Mouse (Mus musculus): ENCODE measurements around the gene Arid5b. TPM values are rescaled to one million over a fixed set of nuclear protein-coding genes. Genes with fewer than 3 reads are reported as not detected.

The Arid5b gene
- total RNA-seq, 2 experiments from 2014 or later: 10.0 to 22.5 TPM

DNA sequence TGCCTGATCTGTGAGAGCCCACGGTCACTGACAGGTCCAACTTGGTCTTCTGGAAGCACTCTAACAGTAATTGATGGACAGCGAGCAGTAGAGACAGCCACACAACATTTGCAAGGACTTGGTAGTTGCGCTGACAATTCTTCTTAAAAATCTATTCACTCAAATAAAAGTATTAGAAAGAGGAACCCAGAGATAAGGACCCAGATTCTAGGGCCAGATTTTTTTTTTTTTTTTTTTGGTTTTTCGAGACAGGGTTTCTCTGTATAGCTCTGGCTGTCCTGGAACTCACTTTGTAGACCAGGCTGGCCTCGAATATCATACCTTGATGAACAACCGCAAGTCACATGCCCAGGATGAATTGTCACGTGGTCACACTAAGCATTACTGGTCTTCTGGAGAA, 137.0 kb downstream of the Arid5b start:
- no peak for ATAC-seq (replicated peaks; ENCODE audit: poor library complexity)

DNA sequence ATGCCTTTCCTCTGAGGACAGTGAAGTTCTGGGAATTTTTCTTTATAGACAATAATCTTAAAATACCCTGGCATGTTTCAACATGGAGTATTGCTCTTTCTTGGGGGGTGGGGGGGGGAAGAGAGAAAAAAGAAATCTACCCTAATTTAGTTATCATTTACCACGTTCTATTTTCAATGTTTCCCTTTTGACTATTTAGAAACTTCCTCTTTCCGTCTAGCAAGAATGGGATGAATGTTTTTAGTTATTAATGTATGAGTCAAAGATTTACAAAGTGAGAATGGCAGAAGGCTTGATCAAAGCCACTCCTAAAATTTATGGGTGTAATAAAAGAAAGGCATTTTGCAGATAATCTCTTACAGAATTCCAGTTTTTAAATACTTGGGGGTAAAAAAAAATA, 137.7 kb downstream of the Arid5b start:
- no peak for ATAC-seq (replicated peaks; ENCODE audit: poor library complexity)

DNA sequence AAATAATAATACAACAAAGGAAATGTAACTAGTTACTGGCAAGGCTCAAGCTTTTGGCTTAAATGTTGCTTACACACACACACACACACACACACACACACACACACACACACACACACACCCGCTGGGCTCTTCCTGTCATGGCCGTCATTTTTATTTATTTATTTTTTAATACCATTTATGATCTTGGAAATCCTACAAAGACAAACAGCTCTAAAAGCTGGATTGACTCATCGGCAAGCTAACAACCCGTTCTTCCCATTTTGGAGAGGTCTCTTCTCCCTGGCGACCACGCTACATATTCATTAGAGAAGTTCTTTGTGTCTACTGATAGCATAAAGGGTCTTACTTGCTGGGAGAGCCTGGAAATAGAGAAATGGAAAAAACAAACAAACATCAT, 138.2 kb downstream of the Arid5b start:
- no peak for ATAC-seq (replicated peaks; ENCODE audit: poor library complexity)

DNA sequence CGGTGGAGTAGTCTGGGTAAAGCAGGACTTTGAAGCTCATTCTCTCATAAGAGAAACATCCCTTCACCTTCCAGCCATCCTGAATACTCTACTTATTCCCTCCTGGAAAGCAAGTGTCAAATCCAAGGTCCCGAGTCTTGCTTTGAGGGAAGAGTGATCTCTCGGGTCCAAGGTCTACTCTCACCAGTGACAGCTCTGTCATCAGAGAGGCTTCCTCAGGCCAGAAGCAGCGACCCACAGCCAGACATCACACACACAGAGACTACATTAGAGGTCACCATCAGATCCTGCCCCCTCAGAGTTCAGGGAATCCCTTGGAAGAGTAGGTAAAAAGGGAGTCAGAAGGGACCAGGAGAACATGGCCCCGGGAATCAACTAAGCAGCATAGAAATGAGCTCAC, 140.4 kb downstream of the Arid5b start:
- no peak for ATAC-seq (replicated peaks; ENCODE audit: poor library complexity)

DNA sequence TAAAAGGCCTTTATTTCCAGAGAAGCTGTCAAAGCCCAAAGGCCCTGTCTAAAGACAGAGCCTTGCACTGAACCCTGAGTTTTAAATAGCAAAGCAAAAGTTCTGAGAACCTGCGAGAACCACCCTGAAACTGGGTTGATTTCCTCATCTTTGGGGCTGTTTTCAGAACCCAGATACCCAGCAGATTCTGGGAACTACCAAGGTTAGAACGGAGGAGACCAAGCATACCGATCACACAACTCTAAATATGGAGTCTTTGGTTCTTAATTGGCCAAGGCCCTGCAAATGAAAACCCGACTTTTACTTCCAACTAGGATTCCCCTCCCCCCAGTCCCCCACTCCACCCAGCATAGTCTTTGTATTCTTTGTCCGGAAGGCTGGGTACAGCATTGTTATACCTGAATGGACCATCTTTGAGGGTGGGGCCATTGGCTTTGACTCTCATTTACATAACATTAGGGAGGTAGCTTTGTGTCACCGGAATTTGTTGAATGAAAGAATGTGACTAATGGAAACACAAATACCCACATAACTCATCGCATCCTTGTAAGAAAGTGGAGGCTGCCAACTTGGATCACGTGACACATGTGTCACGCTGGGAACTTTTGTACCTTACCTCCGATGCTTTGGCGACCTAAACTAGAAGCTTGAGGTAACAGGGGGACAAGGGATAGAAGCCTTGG, 141.2 kb downstream of the Arid5b start:
- ATAC-seq (replicated peaks; ENCODE audit: poor library complexity): no peak

DNA sequence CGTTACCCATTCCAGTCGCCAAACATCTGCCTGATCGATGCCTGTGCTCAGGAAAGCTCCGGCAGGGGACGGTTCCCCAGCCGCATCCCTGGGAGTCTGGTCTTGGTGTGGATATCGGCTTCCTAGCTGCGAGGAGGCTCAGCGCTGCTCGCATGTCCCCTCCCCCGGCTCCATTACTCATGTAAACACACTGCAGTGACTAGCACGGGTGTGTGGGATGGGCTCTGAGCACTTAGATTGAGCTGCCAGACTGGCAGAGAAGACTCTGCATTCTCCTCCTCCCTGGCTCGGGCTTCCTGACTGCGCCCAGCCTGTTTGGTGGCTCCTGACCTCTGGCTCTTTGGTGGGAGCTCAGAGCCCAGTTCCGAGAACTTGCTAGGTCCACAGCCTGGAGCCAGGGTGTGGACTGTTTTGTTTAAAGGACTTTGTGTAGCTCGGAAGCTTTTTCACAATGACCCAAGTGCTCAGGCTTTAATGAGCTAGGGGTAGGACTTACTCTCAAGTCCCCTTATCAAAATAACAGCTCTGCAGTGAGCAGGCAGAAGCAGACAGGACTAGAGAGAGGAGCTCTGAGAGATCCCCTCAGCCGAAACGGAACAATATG, 142.0 kb downstream of the Arid5b start:
- ATAC-seq (replicated peaks; ENCODE audit: poor library complexity): peak; percentile 70

DNA sequence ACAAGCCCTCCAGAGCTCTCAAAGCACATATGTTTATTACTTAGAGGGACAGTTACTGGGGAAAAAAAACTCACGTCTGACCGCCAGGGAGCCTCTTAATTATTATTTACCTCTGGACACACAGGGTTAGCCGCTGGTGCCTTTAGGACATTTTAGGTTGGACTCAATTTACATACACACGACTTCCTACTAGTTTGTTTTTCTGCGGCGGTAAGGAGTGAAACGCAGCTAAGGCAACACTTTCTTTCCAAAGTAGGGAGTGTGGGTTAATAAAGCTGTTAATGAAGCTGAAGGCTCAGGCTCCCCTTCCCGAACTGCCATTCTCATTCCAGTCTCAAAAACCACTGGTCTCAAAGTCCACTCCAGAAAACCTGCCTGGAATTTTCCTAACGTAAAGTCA, 142.5 kb downstream of the Arid5b start:
- ATAC-seq (replicated peaks; ENCODE audit: poor library complexity): no peak

DNA sequence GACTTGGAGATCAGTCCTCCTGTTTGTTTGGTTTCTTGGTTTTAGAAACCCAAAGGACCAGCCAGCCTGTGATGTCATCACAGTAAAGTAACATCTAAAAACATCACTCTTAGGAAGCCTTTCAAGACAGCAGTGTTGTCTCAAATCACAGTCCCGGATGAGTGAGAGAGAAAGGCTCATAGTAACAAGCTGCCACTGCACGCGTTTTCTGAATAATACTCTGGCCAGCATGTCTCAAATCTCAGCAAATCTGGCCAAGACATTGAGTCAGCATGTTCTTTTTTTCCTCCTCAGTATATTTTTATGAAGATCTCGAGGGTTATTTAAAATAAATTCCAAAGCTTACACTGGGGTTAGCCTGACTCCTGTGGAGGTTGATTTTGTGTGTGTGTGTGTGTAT, 143.1 kb downstream of the Arid5b start:
- ATAC-seq (replicated peaks; ENCODE audit: poor library complexity): no peak

DNA sequence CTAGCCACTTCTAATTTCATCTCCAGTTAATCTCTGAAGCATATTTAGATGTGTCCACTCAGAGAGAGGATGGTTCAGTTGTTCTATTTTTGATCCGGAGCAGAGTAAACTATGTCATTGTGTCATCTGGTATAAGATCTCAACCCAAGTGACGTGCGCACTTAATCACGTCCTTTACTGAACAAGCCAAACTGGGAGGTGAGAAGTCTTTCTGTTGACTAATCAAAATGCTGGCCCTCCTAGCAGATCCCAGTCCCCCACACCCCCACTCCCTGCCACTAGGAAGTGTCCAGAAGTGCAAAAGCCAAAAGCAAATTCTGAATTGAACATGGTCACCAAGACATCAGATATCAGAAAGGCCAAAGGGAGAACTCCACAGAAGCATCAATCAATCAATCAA, 144.0 kb downstream of the Arid5b start:
- no peak for ATAC-seq (replicated peaks; ENCODE audit: poor library complexity)

DNA sequence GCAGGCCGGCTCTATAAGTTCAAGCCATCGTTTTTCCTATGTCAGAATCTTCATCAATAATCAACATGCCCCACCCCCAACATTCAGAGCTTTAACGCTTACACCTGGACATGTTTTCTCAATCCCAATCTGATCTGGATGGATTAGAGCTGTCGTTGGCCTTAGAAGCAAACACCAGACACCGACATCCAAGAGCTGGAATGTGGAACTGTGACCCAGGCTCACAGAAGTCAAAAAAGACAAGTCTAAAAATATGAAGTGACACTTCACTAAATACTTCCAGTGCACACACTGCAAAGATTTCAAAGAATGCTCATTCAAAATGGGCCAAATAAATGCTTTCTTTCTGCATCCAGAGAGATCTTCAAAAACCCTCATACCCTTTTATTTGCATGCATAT, 144.5 kb downstream of the Arid5b start:
- ATAC-seq (replicated peaks; ENCODE audit: poor library complexity): no peak

DNA sequence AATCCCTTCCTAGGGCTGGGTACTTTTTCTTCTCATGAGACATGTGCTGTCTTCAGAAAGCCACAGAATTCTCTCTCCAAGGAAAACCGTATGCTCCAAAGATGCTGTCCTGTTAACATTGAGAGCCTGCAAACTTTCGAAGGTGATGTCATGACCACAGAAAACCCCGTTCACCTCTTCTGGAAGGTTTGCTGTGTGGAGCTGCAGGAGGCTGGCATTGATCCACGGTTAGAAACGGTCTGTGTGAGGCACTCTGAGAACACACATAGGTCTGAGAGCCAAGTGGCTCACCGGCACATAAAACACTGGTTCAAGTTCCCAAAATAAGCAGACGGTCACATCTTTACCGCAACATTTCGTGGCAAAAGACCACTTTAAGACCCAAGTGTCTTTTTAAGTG, 145.9 kb downstream of the Arid5b start:
- no peak for ATAC-seq (replicated peaks; ENCODE audit: poor library complexity)

DNA sequence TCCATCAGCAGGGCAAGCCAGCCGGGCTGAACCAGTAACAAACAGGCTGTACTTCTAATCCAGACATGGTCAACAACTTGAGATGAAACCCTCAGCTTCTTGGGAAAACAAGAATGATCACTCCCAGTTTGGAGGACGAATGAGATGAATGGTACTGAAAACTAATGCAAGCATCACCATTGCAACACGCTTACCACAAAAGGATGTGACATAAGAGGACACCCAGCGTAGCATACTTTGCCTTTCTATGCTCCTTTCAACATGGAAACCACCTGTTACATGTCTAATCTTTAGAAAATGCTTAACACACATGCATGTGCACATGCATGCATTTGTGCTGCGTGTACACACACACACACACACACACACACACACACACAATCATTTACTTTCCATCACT, 146.4 kb downstream of the Arid5b start:
- ATAC-seq (replicated peaks; ENCODE audit: poor library complexity): peak; percentile 80

DNA sequence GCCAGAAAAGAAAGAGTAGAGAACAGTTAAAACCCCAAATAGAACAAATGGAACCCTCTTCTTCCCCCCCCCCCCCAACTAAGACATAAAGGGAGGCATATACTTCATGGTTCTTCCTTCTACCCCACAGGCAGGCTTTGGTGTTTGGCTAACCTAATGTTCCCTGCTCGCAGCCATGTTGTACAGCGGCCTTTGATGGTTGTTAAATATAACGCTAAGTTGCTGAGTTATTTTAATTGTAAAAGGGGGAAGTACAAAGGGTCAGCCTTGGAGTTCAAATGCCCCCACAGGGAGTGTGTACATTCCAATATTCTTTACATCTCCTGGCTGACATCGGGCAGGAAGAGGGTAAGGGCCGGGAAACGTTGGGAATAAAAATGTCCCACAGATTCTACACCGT, 148.9 kb downstream of the Arid5b start:
- no peak for ATAC-seq (replicated peaks; ENCODE audit: poor library complexity)

DNA sequence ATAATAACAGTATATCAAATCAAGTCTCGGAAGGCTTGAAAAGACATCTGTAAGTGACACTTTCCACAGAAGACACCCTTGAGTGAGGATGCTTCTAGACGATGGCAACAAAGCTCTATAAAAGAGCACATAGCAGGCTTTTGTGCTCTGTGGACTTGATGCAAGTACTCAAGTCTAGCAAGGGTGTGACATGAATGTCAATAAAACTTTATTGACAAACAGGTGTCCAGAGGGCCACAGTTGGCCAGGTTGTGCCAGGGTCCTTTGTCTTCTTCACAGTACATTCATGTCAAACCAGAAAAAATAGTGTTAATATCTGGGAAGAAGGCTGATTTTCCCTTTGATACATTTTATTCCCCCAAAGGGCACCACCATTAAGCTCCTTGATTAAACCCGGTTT, 149.5 kb downstream of the Arid5b start:
- ATAC-seq (replicated peaks; ENCODE audit: poor library complexity): no peak

DNA sequence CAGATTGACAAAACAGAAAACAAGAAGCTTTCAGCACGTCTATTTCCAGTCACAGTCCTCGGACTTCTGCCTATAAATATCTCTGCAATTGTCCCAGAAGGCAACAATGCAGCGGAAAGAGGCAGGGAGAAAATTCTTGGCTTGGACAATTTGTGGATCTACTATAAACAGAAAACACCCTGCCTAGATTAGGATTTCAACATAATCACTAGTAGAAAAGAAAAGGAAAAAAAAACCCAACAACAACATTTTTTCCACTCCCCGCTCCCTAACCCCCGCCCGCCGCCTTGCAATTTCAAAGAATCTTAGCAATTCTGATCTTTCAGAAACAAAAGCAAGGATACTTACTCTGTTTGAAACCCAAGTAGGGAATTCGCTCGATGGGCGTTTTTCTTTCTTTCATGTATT, 150.1 kb downstream of the Arid5b start:
- no peak for ATAC-seq (replicated peaks; ENCODE audit: poor library complexity)

DNA sequence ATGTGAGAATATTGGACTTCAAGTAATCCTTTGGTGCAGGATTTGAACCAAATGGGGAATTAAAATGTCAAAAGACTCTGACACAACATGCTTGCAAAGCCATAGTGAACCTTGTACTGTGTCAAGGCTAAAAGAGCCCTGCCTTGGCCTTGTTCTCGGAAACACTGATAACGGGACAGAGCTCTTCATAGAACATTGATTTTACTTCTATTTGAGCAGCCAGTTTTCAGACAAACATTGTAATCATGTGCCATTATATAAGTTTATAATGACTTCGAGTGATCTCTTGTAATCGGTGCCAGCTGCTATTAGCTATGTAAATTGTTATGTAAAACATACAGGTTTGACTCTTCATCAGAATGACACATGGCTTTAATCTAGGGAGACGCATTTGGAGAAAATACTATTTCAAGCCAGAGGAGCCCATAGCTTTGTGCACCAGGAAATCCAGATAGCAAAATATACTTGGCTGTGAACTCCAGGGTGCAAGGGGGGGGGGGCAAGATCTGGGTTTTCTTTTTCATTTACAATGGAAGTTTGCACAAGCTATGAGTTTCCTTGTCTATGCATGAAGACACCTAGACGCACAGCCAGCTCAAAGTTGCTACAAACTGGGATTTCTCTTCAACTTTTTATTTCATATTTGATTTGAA, 150.8 kb downstream of the Arid5b start:
- no peak for ATAC-seq (replicated peaks; ENCODE audit: poor library complexity)

DNA sequence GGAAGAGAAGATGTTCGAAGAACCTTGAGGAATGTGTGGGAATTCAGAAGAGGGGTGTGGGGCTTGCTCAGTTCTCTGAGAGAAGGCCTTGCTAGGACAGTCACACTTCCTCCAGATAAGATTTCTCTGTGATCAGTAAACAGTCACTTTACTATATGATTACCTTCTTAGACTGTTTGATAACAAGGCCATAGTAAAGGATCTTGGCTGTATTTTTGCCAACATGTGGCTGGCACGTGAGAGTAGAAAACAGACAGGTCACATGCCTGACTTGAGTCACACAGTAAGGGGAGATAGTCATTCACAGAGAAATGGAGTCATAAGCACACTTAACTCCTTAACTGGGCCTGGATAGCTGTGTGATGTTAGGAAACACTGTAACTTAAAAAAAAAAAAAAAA, 151.4 kb downstream of the Arid5b start:
- ATAC-seq (replicated peaks; ENCODE audit: poor library complexity): no peak

DNA sequence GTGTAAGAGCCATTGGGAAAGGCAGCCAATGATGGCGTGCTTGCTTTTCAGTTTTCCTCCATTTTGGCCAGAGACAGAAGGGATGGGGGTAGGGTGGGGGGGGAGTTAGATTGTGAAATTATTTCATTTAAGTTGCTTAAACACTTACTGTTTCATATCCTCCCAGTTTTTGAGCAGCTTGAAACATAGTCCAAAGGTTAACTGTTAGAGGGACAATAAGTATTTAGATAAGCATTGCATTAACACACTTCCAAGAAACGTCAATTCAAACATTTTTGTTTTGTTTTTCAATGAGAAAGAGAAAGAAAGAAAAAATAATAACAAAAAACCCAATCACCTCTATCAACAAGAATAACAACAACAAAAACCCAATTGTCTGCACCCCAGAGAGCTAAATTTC, 152.0 kb downstream of the Arid5b start:
- ATAC-seq (replicated peaks; ENCODE audit: poor library complexity): 0 out of 2 replicates have a peak, but pooled peaks have one; percentile 9

DNA sequence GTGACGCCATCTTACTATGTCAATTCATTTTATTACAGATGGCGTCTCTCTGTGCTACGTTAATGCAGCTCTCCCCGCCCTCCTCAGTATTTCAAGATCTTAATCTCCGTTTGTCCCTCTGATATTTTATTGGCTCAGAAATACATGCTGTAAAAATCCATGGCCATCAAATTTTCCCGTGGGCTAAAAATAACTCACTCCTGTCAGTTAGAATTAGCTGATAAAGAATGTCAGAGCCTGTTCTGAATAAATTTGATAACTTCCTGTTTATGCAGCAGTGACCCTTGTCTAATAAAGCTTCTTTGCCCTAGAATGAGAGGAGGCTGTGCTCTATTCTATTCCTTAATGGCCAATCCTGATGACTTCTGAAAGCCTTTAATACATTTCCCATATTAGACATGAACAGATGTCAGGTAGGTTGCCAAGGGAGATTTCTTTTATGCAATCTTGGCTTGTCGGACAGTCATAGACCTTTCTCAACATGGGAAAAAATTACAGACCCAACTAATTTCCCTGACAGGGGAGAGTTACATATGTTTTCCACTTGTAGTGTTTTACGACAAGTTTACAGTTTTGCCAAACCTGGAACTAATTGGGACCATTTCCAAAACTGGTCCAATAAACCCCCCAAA, 152.5 kb downstream of the Arid5b start:
- peak; percentile 10 for ATAC-seq (replicated peaks; ENCODE audit: poor library complexity)

DNA sequence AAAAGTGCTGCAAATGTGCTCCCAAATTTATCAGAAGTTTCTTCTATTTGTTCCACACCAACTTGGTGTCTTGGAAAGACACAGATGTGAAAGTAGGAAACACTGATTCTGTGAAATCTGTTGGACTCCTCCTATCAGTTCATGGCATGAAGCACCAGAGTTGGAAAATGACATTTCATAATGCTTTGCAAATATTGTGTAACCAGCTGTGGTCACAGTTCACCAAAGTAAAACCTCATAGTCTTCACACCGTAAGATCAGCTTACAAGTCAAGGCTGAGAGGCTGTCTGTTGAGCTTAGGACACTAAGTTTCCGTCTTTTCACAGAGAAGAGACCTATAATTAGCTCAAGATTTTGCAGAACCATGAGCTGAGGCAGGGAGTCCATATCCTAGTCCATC, 153.6 kb downstream of the Arid5b start:
- peak; percentile 81 for ATAC-seq (replicated peaks; ENCODE audit: poor library complexity)

DNA sequence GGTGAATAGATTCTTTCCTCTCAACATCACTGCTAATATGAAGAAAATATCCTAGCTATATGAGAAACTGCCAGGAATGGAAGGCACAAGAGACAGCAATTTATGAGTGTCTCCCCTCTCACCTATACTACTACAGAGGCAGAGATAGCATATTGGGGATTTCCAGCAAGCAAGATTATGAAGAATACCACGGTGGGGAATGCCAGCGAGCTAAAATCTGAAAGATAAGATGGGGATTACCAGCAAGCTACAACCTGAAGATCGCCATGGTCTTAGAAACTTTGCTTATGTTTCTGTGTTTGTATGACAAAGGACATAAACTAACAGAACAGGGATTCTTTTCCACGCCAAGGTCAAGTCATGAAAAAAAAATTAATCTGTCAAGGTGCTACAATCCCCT, 155.1 kb downstream of the Arid5b start:
- ATAC-seq (replicated peaks; ENCODE audit: poor library complexity): no peak

DNA sequence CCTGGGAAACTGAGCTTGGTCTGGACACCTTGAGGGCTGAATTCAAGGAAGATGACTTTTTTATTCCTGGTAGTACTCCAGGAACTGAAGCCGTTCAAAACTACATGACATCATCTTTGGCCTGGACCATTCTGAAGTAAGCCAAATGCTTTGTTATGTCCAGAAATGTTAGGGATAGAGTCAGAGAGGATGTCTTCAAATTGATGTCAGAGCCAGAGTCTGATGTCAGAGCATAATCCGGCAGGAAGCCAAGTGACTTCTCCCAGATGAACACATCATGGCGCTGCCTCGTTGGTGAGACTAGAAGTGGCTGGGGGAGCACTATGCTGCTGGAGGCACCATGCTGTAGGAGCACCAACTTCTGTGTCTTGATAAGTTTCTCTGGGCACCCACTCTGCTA, 156.6 kb downstream of the Arid5b start:
- no peak for ATAC-seq (replicated peaks; ENCODE audit: poor library complexity)
